Mouse (Mus musculus): ENCODE results near the gene Sfta2. TPM values are rescaled to one million over a fixed set of nuclear protein-coding genes. Genes with fewer than 3 reads are reported as not detected.

The Sfta2 gene
- polyA plus RNA-seq, 1 experiment from 2014 or later, result 3.3 TPM

GRCm38 (mm10) chr17:35567767-35568166, 33.6 kb upstream of the Sfta2 start:
- no peak for ATAC-seq (ENCODE audit: low FRiP score, low TSS enrichment)
- Histone ChIP-seq H3K4me3 (ENCODE audit: low read length) (no peak overlapping the region), H3K4me2 (replicated peaks; ENCODE audit: low read depth, low read length) (no peak overlapping the region), H3K36me3 (ENCODE audit: control insufficient read depth, insufficient read depth, low read length) (no peaks in the 10 kb centered on the region), H3K27me3 (ENCODE audit: control insufficient read depth, insufficient read depth, low read length) (peaks cover 18% of the 10 kb centered on the region), H3K4me1 (ENCODE audit: control insufficient read depth, insufficient read depth, low read length) (peaks cover 3% of the 10 kb centered on the region; the same call in 1 of the 2 replicates), H3K9me3 (ENCODE audit: control insufficient read depth, low read length) (no peaks in the 10 kb centered on the region), H3K27ac (ENCODE audit: low read depth, low read length) (no peak overlapping the region), H3K9ac (ENCODE audit: low read depth, low read length) (no peak overlapping the region)
- 23% methylated on average over 9 of the region's 9 CpGs for WGBS

- no peaks in the 10 kb centered on the region for H3K36me3 ChIP-seq (ENCODE audit: control insufficient read depth, insufficient read depth, low read length)
- H3K27me3 ChIP-seq (ENCODE audit: control insufficient read depth, insufficient read depth, low read length), result peaks cover 18% of the 10 kb centered on the region
- peak overlapping the region; percentile 41 for H3K4me2 ChIP-seq (replicated peaks; ENCODE audit: low read depth, low read length)
- 5% methylated on average over 28 of the region's 28 CpGs for WGBS
- H3K9ac ChIP-seq (ENCODE audit: low read depth, low read length), result no peak overlapping the region
- H3K9me3 ChIP-seq (ENCODE audit: control insufficient read depth, low read length), result no peaks in the 10 kb centered on the region
- no peak for ATAC-seq (ENCODE audit: low FRiP score, low TSS enrichment)
- peaks cover 3% of the 10 kb centered on the region; the same call in 1 of the 2 replicates for H3K4me1 ChIP-seq (ENCODE audit: control insufficient read depth, insufficient read depth, low read length)
- H3K4me3 ChIP-seq (ENCODE audit: low read length), result peak overlapping the region; percentile 20
- H3K27ac ChIP-seq (ENCODE audit: low read depth, low read length), result no peak overlapping the region
Measured at GRCm38 (mm10) chr17:35569091-35569944, 32.0 kb upstream of the Sfta2 start.

GRCm38 (mm10) chr17:35570836-35571235, 30.5 kb upstream of the Sfta2 start:
- H3K4me3 ChIP-seq (ENCODE audit: low read length), result no peak overlapping the region
- no peaks in the 10 kb centered on the region for H3K9me3 ChIP-seq (ENCODE audit: control insufficient read depth, low read length)
- peaks cover 18% of the 10 kb centered on the region for H3K27me3 ChIP-seq (ENCODE audit: control insufficient read depth, insufficient read depth, low read length)
- H3K4me1 ChIP-seq (ENCODE audit: control insufficient read depth, insufficient read depth, low read length), result peaks cover 3% of the 10 kb centered on the region; the same call in 1 of the 2 replicates
- H3K27ac ChIP-seq (ENCODE audit: low read depth, low read length), result no peak overlapping the region
- WGBS, result 85% methylated on average over 14 of the region's 14 CpGs
- no peak overlapping the region for H3K4me2 ChIP-seq (replicated peaks; ENCODE audit: low read depth, low read length)
- no peak for ATAC-seq (ENCODE audit: low FRiP score, low TSS enrichment)
- no peak overlapping the region for H3K9ac ChIP-seq (ENCODE audit: low read depth, low read length)
- H3K36me3 ChIP-seq (ENCODE audit: control insufficient read depth, insufficient read depth, low read length), result no peaks in the 10 kb centered on the region

GRCm38 (mm10) chr17:35571477-35571876, 29.9 kb upstream of the Sfta2 start:
- H3K27ac ChIP-seq (ENCODE audit: low read depth, low read length), result no peak overlapping the region
- no peak overlapping the region for H3K4me3 ChIP-seq (ENCODE audit: low read length)
- no peaks in the 10 kb centered on the region for H3K36me3 ChIP-seq (ENCODE audit: control insufficient read depth, insufficient read depth, low read length)
- H3K9me3 ChIP-seq (ENCODE audit: control insufficient read depth, low read length), result no peaks in the 10 kb centered on the region
- H3K27me3 ChIP-seq (ENCODE audit: control insufficient read depth, insufficient read depth, low read length), result peaks cover 18% of the 10 kb centered on the region
- no peak overlapping the region for H3K9ac ChIP-seq (ENCODE audit: low read depth, low read length)
- no peak overlapping the region for H3K4me2 ChIP-seq (replicated peaks; ENCODE audit: low read depth, low read length)
- no peak for ATAC-seq (ENCODE audit: low FRiP score, low TSS enrichment)
- 93% methylated on average over 7 of the region's 7 CpGs for WGBS
- H3K4me1 ChIP-seq (ENCODE audit: control insufficient read depth, insufficient read depth, low read length), result peaks cover 3% of the 10 kb centered on the region; the same call in 1 of the 2 replicates

- WGBS, result 21% methylated on average over 6 of the region's 6 CpGs
- H3K36me3 ChIP-seq (ENCODE audit: control insufficient read depth, insufficient read depth, low read length), result no peaks in the 10 kb centered on the region
- no peaks in the 10 kb centered on the region for H3K4me1 ChIP-seq (ENCODE audit: control insufficient read depth, insufficient read depth, low read length)
- H3K4me2 ChIP-seq (replicated peaks; ENCODE audit: low read depth, low read length), result no peak overlapping the region
- H3K27me3 ChIP-seq (ENCODE audit: control insufficient read depth, insufficient read depth, low read length), result no peaks in the 10 kb centered on the region
- ATAC-seq (ENCODE audit: low FRiP score, low TSS enrichment), result no peak
- H3K4me3 ChIP-seq (ENCODE audit: low read length), result no peak overlapping the region
- no peak overlapping the region for H3K9ac ChIP-seq (ENCODE audit: low read depth, low read length)
- H3K9me3 ChIP-seq (ENCODE audit: control insufficient read depth, low read length), result no peaks in the 10 kb centered on the region
- H3K27ac ChIP-seq (ENCODE audit: low read depth, low read length), result no peak overlapping the region
Measured at GRCm38 (mm10) chr17:35578211-35578610, 23.1 kb upstream of the Sfta2 start.

- Histone ChIP-seq H3K4me3 (ENCODE audit: low read length) (no peak overlapping the region), H3K27me3 (ENCODE audit: control insufficient read depth, insufficient read depth, low read length) (no peaks in the 10 kb centered on the region), H3K4me1 (ENCODE audit: control insufficient read depth, insufficient read depth, low read length) (no peaks in the 10 kb centered on the region), H3K36me3 (ENCODE audit: control insufficient read depth, insufficient read depth, low read length) (no peaks in the 10 kb centered on the region), H3K9me3 (ENCODE audit: control insufficient read depth, low read length) (no peaks in the 10 kb centered on the region), H3K27ac (ENCODE audit: low read depth, low read length) (no peak overlapping the region), H3K4me2 (replicated peaks; ENCODE audit: low read depth, low read length) (no peak overlapping the region), H3K9ac (ENCODE audit: low read depth, low read length) (no peak overlapping the region)
- no peak for ATAC-seq (ENCODE audit: low FRiP score, low TSS enrichment)
- 96% methylated on average over 1 of the region's 1 CpGs for WGBS
Measured at GRCm38 (mm10) chr17:35582900-35583299, 18.4 kb upstream of the Sfta2 start.

GRCm38 (mm10) chr17:35584330-35584937, 16.9 kb upstream of the Sfta2 start:
- no peak overlapping the region for H3K4me2 ChIP-seq (replicated peaks; ENCODE audit: low read depth, low read length)

GRCm38 (mm10) chr17:35587291-35587690, 14.1 kb upstream of the Sfta2 start:
- no peaks in the 10 kb centered on the region for H3K36me3 ChIP-seq (ENCODE audit: control insufficient read depth, insufficient read depth, low read length)
- WGBS, result 78% methylated on average over 1 of the region's 1 CpGs

More at GRCm38 (mm10) chr17:35584330-35584937, 16.9 kb upstream of the Sfta2 start:
- Histone ChIP-seq H3K9me3 (ENCODE audit: control insufficient read depth, low read length) (no peaks in the 10 kb centered on the region), H3K36me3 (ENCODE audit: control insufficient read depth, insufficient read depth, low read length) (no peaks in the 10 kb centered on the region), H3K4me3 (ENCODE audit: low read length) (no peak overlapping the region), H3K27ac (ENCODE audit: low read depth, low read length) (no peak overlapping the region), H3K9ac (ENCODE audit: low read depth, low read length) (no peak overlapping the region), H3K4me1 (ENCODE audit: control insufficient read depth, insufficient read depth, low read length) (no peaks in the 10 kb centered on the region), H3K27me3 (ENCODE audit: control insufficient read depth, insufficient read depth, low read length) (no peaks in the 10 kb centered on the region)
- peak; percentile 59 for ATAC-seq (ENCODE audit: low FRiP score, low TSS enrichment)
- WGBS, result 18% methylated on average over 16 of the region's 16 CpGs

GRCm38 (mm10) chr17:35588387-35588786, 13.0 kb upstream of the Sfta2 start:
- Histone ChIP-seq H3K27ac (ENCODE audit: low read depth, low read length) (no peak overlapping the region), H3K36me3 (ENCODE audit: control insufficient read depth, insufficient read depth, low read length) (no peaks in the 10 kb centered on the region), H3K27me3 (ENCODE audit: control insufficient read depth, insufficient read depth, low read length) (no peaks in the 10 kb centered on the region), H3K4me1 (ENCODE audit: control insufficient read depth, insufficient read depth, low read length) (no peaks in the 10 kb centered on the region; the same call in 1 of the 2 replicates), H3K4me3 (ENCODE audit: low read length) (no peak overlapping the region), H3K9me3 (ENCODE audit: control insufficient read depth, low read length) (no peaks in the 10 kb centered on the region), H3K9ac (ENCODE audit: low read depth, low read length) (no peak overlapping the region), H3K4me2 (replicated peaks; ENCODE audit: low read depth, low read length) (no peak overlapping the region)
- 46% methylated on average over 4 of the region's 4 CpGs for WGBS
- ATAC-seq (ENCODE audit: low FRiP score, low TSS enrichment), result no peak

More at GRCm38 (mm10) chr17:35587291-35587690, 14.1 kb upstream of the Sfta2 start:
- ATAC-seq (ENCODE audit: low FRiP score, low TSS enrichment), result no peak
- no peaks in the 10 kb centered on the region for H3K9me3 ChIP-seq (ENCODE audit: control insufficient read depth, low read length)
- no peak overlapping the region for H3K4me2 ChIP-seq (replicated peaks; ENCODE audit: low read depth, low read length)
- H3K4me1 ChIP-seq (ENCODE audit: control insufficient read depth, insufficient read depth, low read length), result no peaks in the 10 kb centered on the region; the same call in 1 of the 2 replicates
- no peak overlapping the region for H3K27ac ChIP-seq (ENCODE audit: low read depth, low read length)
- no peaks in the 10 kb centered on the region for H3K27me3 ChIP-seq (ENCODE audit: control insufficient read depth, insufficient read depth, low read length)
- H3K9ac ChIP-seq (ENCODE audit: low read depth, low read length), result no peak overlapping the region
- no peak overlapping the region for H3K4me3 ChIP-seq (ENCODE audit: low read length)

All from kidney, embryonic 14.5 days (tissue).